ENCODE assay signal across 29 mouse cellular contexts in genomic region chr4:102186888-102187287, GRCm38 (mm10).
DNase-seq lines count a peak whose midpoint lies in the region; ATAC-seq and TF ChIP-seq lines count a peak whose summit lies in the region.
"Had no signal": no experiment of that assay in that cellular context is flagged by ENCODE, and none has a peak within 500 bp of the region (broad histone marks: within the 10 kb centered on the region; RNA-seq: fewer than 3 reads in every experiment).

No protein-coding gene starts in this region.

- WGBS in forebrain, embryonic 12.5 days: 61% methylated on average over 5 of the region's 5 CpGs
- 85% methylated on average over 5 of the region's 5 CpGs for WGBS in forebrain, embryonic 11.5 days
- WGBS in midbrain, embryonic 11.5 days: 68% methylated on average over 5 of the region's 5 CpGs
- 87% methylated on average over 5 of the region's 5 CpGs for WGBS in midbrain, embryonic 10.5 days
- 67% methylated on average over 5 of the region's 5 CpGs for WGBS in midbrain, embryonic 12.5 days
- 42% methylated on average over 5 of the region's 5 CpGs for WGBS in midbrain, postnatal 0 days
- WGBS in lung, postnatal 0 days: 76% methylated on average over 5 of the region's 5 CpGs

- H3K27me3 ChIP-seq in forebrain, embryonic 12.5 days: no peaks in the 10 kb centered on the region
- H3K27me3 ChIP-seq in forebrain, embryonic 11.5 days (ENCODE audit: control insufficient read depth, insufficient read depth, low read length): no peaks in the 10 kb centered on the region
- H3K27me3 ChIP-seq in midbrain, embryonic 11.5 days (ENCODE audit: control insufficient read depth, insufficient read depth, low read length): no peaks in the 10 kb centered on the region
- H3K27me3 ChIP-seq in midbrain, embryonic 10.5 days (ENCODE audit: low read depth, poor library complexity, severe bottlenecking): no peaks in the 10 kb centered on the region
- H3K27me3 ChIP-seq in midbrain, embryonic 12.5 days: no peaks in the 10 kb centered on the region
- H3K27me3 ChIP-seq in midbrain, postnatal 0 days (ENCODE audit: insufficient read depth, low read length): no peaks in the 10 kb centered on the region
- H3K27me3 ChIP-seq in lung, postnatal 0 days (replicated peaks; ENCODE audit: insufficient read depth, low read length): no peaks in the 10 kb centered on the region
- H3K27me3 ChIP-seq: embryonic facial prominence, embryonic 15.5 days; heart, embryonic 12.5 days; liver, embryonic 12.5 days; Patski had no signal

- H3K4me3 ChIP-seq in forebrain, embryonic 12.5 days (replicated peaks): no peak overlapping the region
- no peak overlapping the region for H3K4me3 ChIP-seq in forebrain, embryonic 11.5 days (ENCODE audit: low read depth, low read length)
- no peak overlapping the region for H3K4me3 ChIP-seq in midbrain, embryonic 11.5 days (ENCODE audit: low read depth, low read length)
- H3K4me3 ChIP-seq in midbrain, embryonic 10.5 days: no peak overlapping the region
- H3K4me3 ChIP-seq in midbrain, embryonic 12.5 days: no peak overlapping the region
- H3K4me3 ChIP-seq in midbrain, postnatal 0 days (ENCODE audit: low read depth, low read length): no peak overlapping the region
- H3K4me3 ChIP-seq in lung, postnatal 0 days (ENCODE audit: low read depth, low read length): no peak overlapping the region
- H3K4me3 ChIP-seq: embryonic facial prominence, embryonic 10.5 days; embryonic facial prominence, embryonic 15.5 days; heart, embryonic 12.5 days; liver, embryonic 12.5 days had no signal

- TF ChIP-seq EP300 in lung, postnatal 0 days (IDR thresholded peaks at IDR 0.05): no peak

- H3K9me3 ChIP-seq in forebrain, embryonic 12.5 days: no peaks in the 10 kb centered on the region
- no peaks in the 10 kb centered on the region for H3K9me3 ChIP-seq in forebrain, embryonic 11.5 days (ENCODE audit: control insufficient read depth, low read length)
- no peaks in the 10 kb centered on the region for H3K9me3 ChIP-seq in midbrain, embryonic 11.5 days (ENCODE audit: control insufficient read depth, low read length)
- no peaks in the 10 kb centered on the region; the same call in 1 of the 2 replicates for H3K9me3 ChIP-seq in midbrain, embryonic 10.5 days (replicated peaks)
- no peaks in the 10 kb centered on the region for H3K9me3 ChIP-seq in midbrain, embryonic 12.5 days
- H3K9me3 ChIP-seq in midbrain, postnatal 0 days (ENCODE audit: low read length): no peaks in the 10 kb centered on the region
- no peaks in the 10 kb centered on the region for H3K9me3 ChIP-seq in lung, postnatal 0 days (ENCODE audit: low read length)
- H3K9me3 ChIP-seq: embryonic facial prominence, embryonic 10.5 days; embryonic facial prominence, embryonic 15.5 days; heart, embryonic 12.5 days; liver, embryonic 12.5 days had no signal

- no peaks in the 10 kb centered on the region for H3K36me3 ChIP-seq in forebrain, embryonic 12.5 days (replicated peaks)
- no peaks in the 10 kb centered on the region for H3K36me3 ChIP-seq in forebrain, embryonic 11.5 days (ENCODE audit: control insufficient read depth, insufficient read depth, low read length)
- H3K36me3 ChIP-seq in midbrain, embryonic 11.5 days (ENCODE audit: control insufficient read depth, insufficient read depth, low read length): no peaks in the 10 kb centered on the region
- H3K36me3 ChIP-seq in midbrain, embryonic 10.5 days: no peaks in the 10 kb centered on the region
- H3K36me3 ChIP-seq in midbrain, embryonic 12.5 days: no peaks in the 10 kb centered on the region
- H3K36me3 ChIP-seq in midbrain, postnatal 0 days (ENCODE audit: insufficient read depth, low read length): no peaks in the 10 kb centered on the region
- no peaks in the 10 kb centered on the region for H3K36me3 ChIP-seq in lung, postnatal 0 days (ENCODE audit: insufficient read depth, low read length)
- H3K36me3 ChIP-seq: embryonic facial prominence, embryonic 10.5 days; embryonic facial prominence, embryonic 15.5 days; heart, embryonic 12.5 days; liver, embryonic 12.5 days had no signal

- no peak overlapping the region for H3K4me2 ChIP-seq in forebrain, embryonic 12.5 days
- no peak overlapping the region for H3K4me2 ChIP-seq in forebrain, embryonic 11.5 days (ENCODE audit: low read depth, low read length, severe bottlenecking)
- H3K4me2 ChIP-seq in midbrain, embryonic 11.5 days: no peak overlapping the region
- H3K4me2 ChIP-seq in midbrain, embryonic 12.5 days (replicated peaks): no peak overlapping the region
- H3K4me2 ChIP-seq in midbrain, postnatal 0 days (ENCODE audit: low read depth, low read length, poor library complexity, severe bottlenecking): peak overlapping the region; percentile 4; the same call in 1 of the 2 replicates
- H3K4me2 ChIP-seq in lung, postnatal 0 days (replicated peaks; ENCODE audit: low read depth, low read length): no peak overlapping the region
- H3K4me2 ChIP-seq: embryonic facial prominence, embryonic 15.5 days; heart, embryonic 12.5 days; liver, embryonic 12.5 days had no signal

- no peak overlapping the region for H3K27ac ChIP-seq in forebrain, embryonic 12.5 days
- H3K27ac ChIP-seq in forebrain, embryonic 11.5 days (ENCODE audit: low read depth, low read length): no peak overlapping the region
- no peak overlapping the region for H3K27ac ChIP-seq in midbrain, embryonic 11.5 days (ENCODE audit: low read depth, low read length)
- H3K27ac ChIP-seq in midbrain, embryonic 10.5 days (replicated peaks): no peak overlapping the region
- H3K27ac ChIP-seq in midbrain, embryonic 12.5 days (replicated peaks): no peak overlapping the region
- H3K27ac ChIP-seq in midbrain, postnatal 0 days (ENCODE audit: low read depth, low read length): no peak overlapping the region
- no peak overlapping the region for H3K27ac ChIP-seq in lung, postnatal 0 days (ENCODE audit: low read length)
- H3K27ac ChIP-seq: embryonic facial prominence, embryonic 10.5 days; embryonic facial prominence, embryonic 15.5 days; liver, embryonic 12.5 days; macrophage; stomach, postnatal 0 days had no signal

- H3K4me1 ChIP-seq in forebrain, embryonic 12.5 days: 0 out of 2 replicates have a peak, but pooled peaks cover 5% of the 10 kb centered on the region
- H3K4me1 ChIP-seq in forebrain, embryonic 11.5 days (replicated peaks; ENCODE audit: control insufficient read depth, insufficient read depth, low read length): no peaks in the 10 kb centered on the region
- H3K4me1 ChIP-seq in midbrain, embryonic 11.5 days (ENCODE audit: control insufficient read depth, insufficient read depth, low read length): no peaks in the 10 kb centered on the region
- H3K4me1 ChIP-seq in midbrain, embryonic 10.5 days: no peaks in the 10 kb centered on the region
- H3K4me1 ChIP-seq in midbrain, embryonic 12.5 days: peaks cover 5% of the 10 kb centered on the region
- H3K4me1 ChIP-seq in midbrain, postnatal 0 days (ENCODE audit: insufficient read depth, low read length): no peaks in the 10 kb centered on the region
- no peaks in the 10 kb centered on the region for H3K4me1 ChIP-seq in lung, postnatal 0 days (ENCODE audit: insufficient read depth, low read depth, low read length)
- H3K4me1 ChIP-seq: embryonic facial prominence, embryonic 10.5 days; embryonic facial prominence, embryonic 15.5 days; heart, embryonic 12.5 days; liver, embryonic 12.5 days had no signal

- TF ChIP-seq CTCF in midbrain, postnatal 0 days (IDR thresholded peaks at IDR 0.05): no peak
- no peak for TF ChIP-seq CTCF in lung, postnatal 0 days (IDR thresholded peaks at IDR 0.05)

- no peak for DNase-seq in forebrain, embryonic 11.5 days (ENCODE audit: low spot score)
- no peak for DNase-seq in midbrain, embryonic 11.5 days (ENCODE audit: low spot score, missing footprints)
- DNase-seq in midbrain, embryonic 10.5 days (ENCODE audit: low spot score): no peak
- DNase-seq in midbrain, postnatal 0 days (ENCODE audit: low spot score): no peak
- no peak for DNase-seq in lung, postnatal 0 days (ENCODE audit: low spot score)
- DNase-seq in gastrocnemius, postnatal 4 days (ENCODE audit: low spot score in 2 of 2): no peak
- DNase-seq: adrenal gland, postnatal 25 days; cerebellum, adult 8-10 months; cerebellum, postnatal 25 days; gastrocnemius, postnatal 25 days; heart, adult 18-20 months; heart, postnatal 4 days; kidney, adult 11 months; kidney, postnatal 36 days; left cerebral cortex, postnatal 4 days; liver, postnatal 0 days; right cerebral cortex, postnatal 4 days; thymus, adult 18-20 months; thymus, postnatal 25 days had no signal

- H3K9ac ChIP-seq in forebrain, embryonic 12.5 days: no peak overlapping the region
- no peak overlapping the region for H3K9ac ChIP-seq in forebrain, embryonic 11.5 days (ENCODE audit: low read length)
- no peak overlapping the region for H3K9ac ChIP-seq in midbrain, embryonic 11.5 days (ENCODE audit: low read length)
- H3K9ac ChIP-seq in midbrain, embryonic 12.5 days (replicated peaks): no peak overlapping the region
- H3K9ac ChIP-seq in midbrain, postnatal 0 days (replicated peaks; ENCODE audit: low read length, poor library complexity, severe bottlenecking): no peak overlapping the region
- H3K9ac ChIP-seq in lung, postnatal 0 days (replicated peaks; ENCODE audit: low read depth): no peak overlapping the region
- H3K9ac ChIP-seq: embryonic facial prominence, embryonic 15.5 days; heart, embryonic 12.5 days; liver, embryonic 12.5 days; liver, postnatal 0 days had no signal

- ATAC-seq in forebrain, embryonic 12.5 days (ENCODE audit: low FRiP score): peak; percentile 73; the same call in 1 of the 2 replicates
- no peak for ATAC-seq in forebrain, embryonic 11.5 days (replicated peaks; ENCODE audit: low FRiP score)
- ATAC-seq in midbrain, embryonic 11.5 days (ENCODE audit: low FRiP score): 0 out of 2 replicates have a peak, but pooled peaks have one; percentile 63
- ATAC-seq in midbrain, embryonic 12.5 days (ENCODE audit: low FRiP score, low read depth): peak; percentile 81
- ATAC-seq in midbrain, postnatal 0 days (ENCODE audit: low FRiP score): no peak
- ATAC-seq in lung, postnatal 0 days: no peak
- ATAC-seq: inflammation-experienced regulatory T-cells, adult 6 months; liver, embryonic 12.5 days; liver, postnatal 0 days; Patski had no signal

Comparison
In these comparisons a context has a peak if more than half of its experiments do, and no peak if none do; other contexts are left out.
1. ATAC-seq: peak in forebrain, embryonic 12.5 days (single experiment), midbrain, embryonic 11.5 days (single experiment) and midbrain, embryonic 12.5 days (single experiment); none in forebrain, embryonic 11.5 days (single experiment), midbrain, postnatal 0 days (single experiment) and lung, postnatal 0 days (single experiment).